Mouse (Mus musculus): ENCODE measurements around the gene Bmt2. TPM values are rescaled to one million over a fixed set of nuclear protein-coding genes. Genes with fewer than 3 reads are reported as not detected.

The Bmt2 gene
- polyA plus RNA-seq, 1 experiment from 2014 or later: 31.1 TPM

- no peak overlapping the region for H3K27ac ChIP-seq (ENCODE audit: low read depth, low read length)
- no peaks in the 10 kb centered on the region for H3K4me1 ChIP-seq (ENCODE audit: control insufficient read depth, insufficient read depth, low read length)
- H3K9me3 ChIP-seq (ENCODE audit: control insufficient read depth, low read length): no peaks in the 10 kb centered on the region
- H3K9ac ChIP-seq (replicated peaks; ENCODE audit: low read depth, low read length): no peak overlapping the region
- no peaks in the 10 kb centered on the region for H3K27me3 ChIP-seq (ENCODE audit: control insufficient read depth, insufficient read depth, low read length)
- H3K4me2 ChIP-seq (ENCODE audit: low read depth, low read length): no peak overlapping the region
- no peak overlapping the region for H3K4me3 ChIP-seq (ENCODE audit: low read depth, low read length)
- WGBS: 83% methylated on average over 8 of the region's 8 CpGs
- no peak for ATAC-seq (ENCODE audit: low read depth)
- H3K36me3 ChIP-seq (ENCODE audit: control insufficient read depth, insufficient read depth, low read length): peaks cover 9% of the 10 kb centered on the region; the same call in 1 of the 2 replicates
Observed at GRCm38 (mm10) chr6:13586154-13586553, 91.6 kb downstream of the Bmt2 start.

GRCm38 (mm10) chr6:13584788-13585187, 93.0 kb downstream of the Bmt2 start:
- Histone ChIP-seq H3K36me3 (ENCODE audit: control insufficient read depth, insufficient read depth, low read length) (peaks cover 4% of the 10 kb centered on the region; the same call in 1 of the 2 replicates), H3K27ac (ENCODE audit: low read depth, low read length) (no peak overlapping the region), H3K4me3 (ENCODE audit: low read depth, low read length) (no peak overlapping the region), H3K4me1 (ENCODE audit: control insufficient read depth, insufficient read depth, low read length) (no peaks in the 10 kb centered on the region), H3K27me3 (ENCODE audit: control insufficient read depth, insufficient read depth, low read length) (no peaks in the 10 kb centered on the region), H3K9ac (replicated peaks; ENCODE audit: low read depth, low read length) (no peak overlapping the region), H3K4me2 (ENCODE audit: low read depth, low read length) (no peak overlapping the region), H3K9me3 (ENCODE audit: control insufficient read depth, low read length) (no peaks in the 10 kb centered on the region)
- WGBS: 90% methylated on average over 6 of the region's 6 CpGs
- ATAC-seq (ENCODE audit: low read depth): no peak

GRCm38 (mm10) chr6:13582075-13582474, 95.7 kb downstream of the Bmt2 start:
- H3K9ac ChIP-seq (replicated peaks; ENCODE audit: low read depth, low read length): no peak overlapping the region
- no peak overlapping the region for H3K4me2 ChIP-seq (ENCODE audit: low read depth, low read length)
- no peak overlapping the region for H3K27ac ChIP-seq (ENCODE audit: low read depth, low read length)
- no peaks in the 10 kb centered on the region for H3K27me3 ChIP-seq (ENCODE audit: control insufficient read depth, insufficient read depth, low read length)
- 0 out of 2 replicates have a peak, but pooled peaks cover 3% of the 10 kb centered on the region for H3K36me3 ChIP-seq (ENCODE audit: control insufficient read depth, insufficient read depth, low read length)
- no peak for ATAC-seq (ENCODE audit: low read depth)
- no peak overlapping the region for H3K4me3 ChIP-seq (ENCODE audit: low read depth, low read length)
- no peaks in the 10 kb centered on the region for H3K9me3 ChIP-seq (ENCODE audit: control insufficient read depth, low read length)
- H3K4me1 ChIP-seq (ENCODE audit: control insufficient read depth, insufficient read depth, low read length): no peaks in the 10 kb centered on the region
- 98% methylated on average over 1 of the region's 1 CpGs for WGBS

Other genes with a start within 250 kb of the Bmt2 start
- gene Tmem168, start 69.9 kb downstream of the Bmt2 start, polyA plus RNA-seq (2014; fragmentation: Nextera tagmentation; extraction: Ambion mirVana): 25.0 and 28.9 TPM in 2 replicates
- 138 and 146 TPM in 2 replicates for gene Gpr85, start 162.0 kb upstream of the Bmt2 start, polyA plus RNA-seq (2014; fragmentation: Nextera tagmentation; extraction: Ambion mirVana)
- gene 2610001J05Rik, start 193.6 kb upstream of the Bmt2 start, polyA plus RNA-seq (2014; fragmentation: Nextera tagmentation; extraction: Ambion mirVana): 65.9 and 68.2 TPM in 2 replicates